Comparison of ENCODE assay signal across 18 mouse cellular contexts in the genomic region with DNA sequence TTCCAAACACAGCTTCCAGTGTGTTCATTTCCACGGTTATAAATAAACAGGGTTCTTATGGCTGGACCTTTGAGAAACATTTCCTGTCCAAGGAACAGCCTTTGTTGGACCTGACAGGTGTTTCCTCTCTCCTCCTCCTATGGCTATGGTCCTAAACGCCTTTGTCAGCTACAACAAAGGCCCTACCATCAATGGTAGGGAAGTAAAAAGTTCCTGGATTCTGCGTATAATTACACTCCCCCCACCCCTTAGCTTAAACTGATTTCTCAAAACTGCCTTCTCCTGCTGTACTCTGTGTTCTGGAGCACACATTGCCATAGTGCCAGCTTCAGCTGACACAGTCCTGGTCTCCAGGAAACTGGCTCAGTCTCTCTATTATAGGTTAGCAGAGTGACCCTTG. TPM values are rescaled to one million over a fixed set of nuclear protein-coding genes. Genes with fewer than 3 reads are reported as not detected.
DNase-seq lines count a peak whose midpoint lies in the region; ATAC-seq and TF ChIP-seq lines count a peak whose summit lies in the region.
"Had no signal": no experiment of that assay in that cellular context is flagged by ENCODE, and none has a peak within 500 bp of the region (broad histone marks: within the 10 kb centered on the region; RNA-seq: fewer than 3 reads in every experiment).

No protein-coding gene starts in this region.

- ATAC-seq in embryonic facial prominence, embryonic 14.5 days (ENCODE audit: low read depth): no peak
- peak; percentile 82 for ATAC-seq in lung, postnatal 0 days
- peak; percentile 32; the same call in 1 of the 2 replicates for ATAC-seq in stomach, postnatal 0 days (ENCODE audit: low FRiP score, low TSS enrichment)
- ATAC-seq: forebrain, embryonic 16.5 days; hindbrain, postnatal 0 days; midbrain, embryonic 13.5 days had no signal

- no peak for TF ChIP-seq CTCF in lung, postnatal 0 days (IDR thresholded peaks at IDR 0.05)
- TF ChIP-seq CTCF in lung, adult 2 months (IDR thresholded peaks at IDR 0.05; ENCODE audit: insufficient read depth, low read length): no peak
- no peak for TF ChIP-seq CTCF in stomach, postnatal 0 days (IDR thresholded peaks at IDR 0.05; ENCODE audit: low read depth)

- no peak overlapping the region for H3K4me3 ChIP-seq in embryonic facial prominence, embryonic 14.5 days (ENCODE audit: low read depth, low read length)
- no peak overlapping the region for H3K4me3 ChIP-seq in embryonic facial prominence, embryonic 10.5 days
- H3K4me3 ChIP-seq in lung, postnatal 0 days (ENCODE audit: low read depth, low read length): no peak overlapping the region
- H3K4me3 ChIP-seq in lung, adult 2 months (replicated peaks; ENCODE audit: extremely low read depth, low read depth, low read length): no peak overlapping the region
- no peak overlapping the region for H3K4me3 ChIP-seq in stomach, postnatal 0 days (ENCODE audit: low read depth, low read length)
- H3K4me3 ChIP-seq: heart, embryonic 13.5 days; midbrain, embryonic 13.5 days had no signal

- 70% methylated on average over 3 of the region's 3 CpGs for WGBS in embryonic facial prominence, embryonic 14.5 days
- WGBS in embryonic facial prominence, embryonic 10.5 days: 78% methylated on average over 3 of the region's 3 CpGs
- WGBS in lung, postnatal 0 days: 47% methylated on average over 3 of the region's 3 CpGs
- 38% methylated on average over 3 of the region's 3 CpGs for WGBS in lung, adult 2 months
- WGBS in stomach, postnatal 0 days: 47% methylated on average over 3 of the region's 3 CpGs

- H3K36me3 ChIP-seq in embryonic facial prominence, embryonic 14.5 days (ENCODE audit: control insufficient read depth, insufficient read depth, low read length): peaks cover 63% of the 10 kb centered on the region
- H3K36me3 ChIP-seq in embryonic facial prominence, embryonic 10.5 days (replicated peaks): peaks cover 63% of the 10 kb centered on the region
- H3K36me3 ChIP-seq in lung, postnatal 0 days (ENCODE audit: insufficient read depth, low read length): peaks cover 31% of the 10 kb centered on the region
- H3K36me3 ChIP-seq in stomach, postnatal 0 days (ENCODE audit: control insufficient read depth, insufficient read depth, low read length): peaks cover 20% of the 10 kb centered on the region

- H3K27me3 ChIP-seq in embryonic facial prominence, embryonic 14.5 days (replicated peaks; ENCODE audit: control insufficient read depth, insufficient read depth, low read length): no peaks in the 10 kb centered on the region
- H3K27me3 ChIP-seq in embryonic facial prominence, embryonic 10.5 days (replicated peaks; ENCODE audit: low read depth, poor library complexity, severe bottlenecking): no peaks in the 10 kb centered on the region
- no peaks in the 10 kb centered on the region for H3K27me3 ChIP-seq in lung, postnatal 0 days (replicated peaks; ENCODE audit: insufficient read depth, low read length)
- H3K27me3 ChIP-seq in stomach, postnatal 0 days (ENCODE audit: control insufficient read depth, insufficient read depth, low read length): no peaks in the 10 kb centered on the region
- H3K27me3 ChIP-seq: heart, embryonic 13.5 days; midbrain, embryonic 13.5 days had no signal

- no peak overlapping the region for H3K27ac ChIP-seq in embryonic facial prominence, embryonic 14.5 days (replicated peaks; ENCODE audit: low read depth, low read length)
- H3K27ac ChIP-seq in embryonic facial prominence, embryonic 10.5 days (replicated peaks): no peak overlapping the region
- H3K27ac ChIP-seq in lung, postnatal 0 days (ENCODE audit: low read length): peak overlapping the region; percentile 66
- no peak overlapping the region for H3K27ac ChIP-seq in stomach, postnatal 0 days (replicated peaks)
- H3K27ac ChIP-seq: macrophage had no signal

- DNase-seq in embryonic facial prominence, embryonic 14.5 days (ENCODE audit: low spot score): peak; percentile 32
- DNase-seq in embryonic facial prominence, embryonic 10.5 days (ENCODE audit: low spot score): no peak
- peak; percentile 54 for DNase-seq in kidney, adult 9 months
- DNase-seq in kidney, postnatal 10 days: no peak
- peak; percentile 48 for DNase-seq in lung, postnatal 0 days (ENCODE audit: low spot score)
- no peak for DNase-seq in lung, adult 2 months
- DNase-seq in stomach, postnatal 0 days (ENCODE audit: low spot score): no peak
- no peak for DNase-seq in cerebellum, postnatal 14 days
- DNase-seq: adrenal gland, postnatal 14 days; cerebellum, adult 9-11 months; embryo, embryonic 11 days; liver had no signal

- H3K4me1 ChIP-seq in embryonic facial prominence, embryonic 14.5 days (ENCODE audit: control insufficient read depth, insufficient read depth, low read length): peaks cover 5% of the 10 kb centered on the region; the same call in 1 of the 2 replicates
- H3K4me1 ChIP-seq in embryonic facial prominence, embryonic 10.5 days: peaks cover 3% of the 10 kb centered on the region; the same call in 1 of the 2 replicates
- no peaks in the 10 kb centered on the region for H3K4me1 ChIP-seq in lung, postnatal 0 days (ENCODE audit: insufficient read depth, low read depth, low read length)
- H3K4me1 ChIP-seq in lung, adult 2 months (ENCODE audit: control insufficient read depth, insufficient read depth, low read length): peaks cover 17% of the 10 kb centered on the region
- no peaks in the 10 kb centered on the region for H3K4me1 ChIP-seq in stomach, postnatal 0 days (replicated peaks; ENCODE audit: control insufficient read depth, insufficient read depth)
- H3K4me1 ChIP-seq: midbrain, embryonic 13.5 days had no signal

- no peak for TF ChIP-seq POLR2A in lung, adult 2 months (IDR thresholded peaks at IDR 0.05; ENCODE audit: borderline replicate concordance, extremely low read depth, low read depth, low read length)

- no peak overlapping the region for H3K9ac ChIP-seq in embryonic facial prominence, embryonic 14.5 days (ENCODE audit: low read depth, low read length)
- H3K9ac ChIP-seq in lung, postnatal 0 days (replicated peaks; ENCODE audit: low read depth): no peak overlapping the region
- no peak overlapping the region for H3K9ac ChIP-seq in stomach, postnatal 0 days (ENCODE audit: low read length)
- H3K9ac ChIP-seq: midbrain, embryonic 13.5 days had no signal

- no peak overlapping the region for H3K4me2 ChIP-seq in embryonic facial prominence, embryonic 14.5 days (ENCODE audit: low read depth, low read length)
- no peak overlapping the region for H3K4me2 ChIP-seq in lung, postnatal 0 days (replicated peaks; ENCODE audit: low read depth, low read length)
- H3K4me2 ChIP-seq in stomach, postnatal 0 days (replicated peaks; ENCODE audit: low read depth): no peak overlapping the region
- H3K4me2 ChIP-seq: heart, embryonic 13.5 days; midbrain, embryonic 13.5 days had no signal

- no peaks in the 10 kb centered on the region for H3K9me3 ChIP-seq in embryonic facial prominence, embryonic 14.5 days (ENCODE audit: control insufficient read depth, low read length)
- H3K9me3 ChIP-seq in embryonic facial prominence, embryonic 10.5 days: no peaks in the 10 kb centered on the region
- no peaks in the 10 kb centered on the region for H3K9me3 ChIP-seq in lung, postnatal 0 days (ENCODE audit: low read length)
- no peaks in the 10 kb centered on the region for H3K9me3 ChIP-seq in stomach, postnatal 0 days (ENCODE audit: control insufficient read depth, low read length)
- H3K9me3 ChIP-seq: heart, embryonic 13.5 days; midbrain, embryonic 13.5 days had no signal

- TF ChIP-seq EP300 in lung, postnatal 0 days (IDR thresholded peaks at IDR 0.05): peak; percentile 97
- no peak for TF ChIP-seq EP300 in stomach, postnatal 0 days (optimal IDR thresholded peaks at IDR 0.05)

RNA-seq across cellular contexts. Expression of a gene that starts 4.3 kb away (rescaled TPM):
- polyA plus RNA-seq in embryonic facial prominence, embryonic 14.5 days (2014; fragmentation: Nextera tagmentation; extraction: Ambion mirVana): not detected in 2 replicates
- polyA plus RNA-seq in embryonic facial prominence, embryonic 10.5 days (2016; fragmentation: Nextera tagmentation; extraction: Ambion mirVana): 0.62 TPM in 1 of 2 replicates, not detected in the other
- polyA plus RNA-seq in lung, postnatal 0 days (2015; fragmentation: Nextera tagmentation; extraction: Ambion mirVana): not detected in 2 replicates
- not detected in 2 replicates for polyA plus RNA-seq in lung, adult 2 months (2012; rRNA removed)
- polyA plus RNA-seq in stomach, postnatal 0 days (2015; fragmentation: Nextera tagmentation; extraction: Ambion mirVana): not detected in 2 replicates
- polyA plus RNA-seq: hindbrain, postnatal 0 days; macrophage; spleen, adult 2 months had no signal

RNA-seq across cellular contexts. Expression of a gene that starts 25.0 kb away (rescaled TPM):
- polyA plus RNA-seq in embryonic facial prominence, embryonic 14.5 days (2014; fragmentation: Nextera tagmentation; extraction: Ambion mirVana): 313 and 332 TPM in 2 replicates
- polyA plus RNA-seq in embryonic facial prominence, embryonic 10.5 days (2016; fragmentation: Nextera tagmentation; extraction: Ambion mirVana): 347 and 381 TPM in 2 replicates
- 122 and 123 TPM in 2 replicates for polyA plus RNA-seq in lung, postnatal 0 days (2015; fragmentation: Nextera tagmentation; extraction: Ambion mirVana)
- polyA plus RNA-seq in lung, adult 2 months (2012; rRNA removed): 164 and 199 TPM in 2 replicates
- 235 and 244 TPM in 2 replicates for polyA plus RNA-seq in stomach, postnatal 0 days (2015; fragmentation: Nextera tagmentation; extraction: Ambion mirVana)

RNA-seq across cellular contexts. Expression of a gene that starts 58.2 kb away (rescaled TPM):
- 36.1 and 40.3 TPM in 2 replicates for polyA plus RNA-seq in embryonic facial prominence, embryonic 14.5 days (2014; fragmentation: Nextera tagmentation; extraction: Ambion mirVana)
- polyA plus RNA-seq in embryonic facial prominence, embryonic 10.5 days (2016; fragmentation: Nextera tagmentation; extraction: Ambion mirVana): 27.8 and 30.7 TPM in 2 replicates
- polyA plus RNA-seq in lung, postnatal 0 days (2015; fragmentation: Nextera tagmentation; extraction: Ambion mirVana): 54.6 and 57.3 TPM in 2 replicates
- polyA plus RNA-seq in lung, adult 2 months (2012; rRNA removed): 80.0 and 91.4 TPM in 2 replicates
- polyA plus RNA-seq in stomach, postnatal 0 days (2015; fragmentation: Nextera tagmentation; extraction: Ambion mirVana): 15.2 and 16.1 TPM in 2 replicates

RNA-seq across cellular contexts. Expression of a gene that starts 58.7 kb away (rescaled TPM):
- 47.5 and 55.0 TPM in 2 replicates for polyA plus RNA-seq in embryonic facial prominence, embryonic 14.5 days (2014; fragmentation: Nextera tagmentation; extraction: Ambion mirVana)
- polyA plus RNA-seq in embryonic facial prominence, embryonic 10.5 days (2016; fragmentation: Nextera tagmentation; extraction: Ambion mirVana): 73.5 and 80.8 TPM in 2 replicates
- polyA plus RNA-seq in lung, postnatal 0 days (2015; fragmentation: Nextera tagmentation; extraction: Ambion mirVana): 34.0 and 37.9 TPM in 2 replicates
- polyA plus RNA-seq in lung, adult 2 months (2012; rRNA removed): 19.1 and 23.7 TPM in 2 replicates
- 30.4 and 34.6 TPM in 2 replicates for polyA plus RNA-seq in stomach, postnatal 0 days (2015; fragmentation: Nextera tagmentation; extraction: Ambion mirVana)

Comparison
In these comparisons a context has a peak if more than half of its experiments do, and no peak if none do; other contexts are left out.
1. DNase-seq: peak in embryonic facial prominence, embryonic 14.5 days (single experiment), kidney, adult 9 months (single experiment) and lung, postnatal 0 days (single experiment); none in embryonic facial prominence, embryonic 10.5 days (single experiment), kidney, postnatal 10 days (single experiment), lung, adult 2 months (single experiment), stomach, postnatal 0 days (single experiment) and cerebellum, postnatal 14 days (0 of 2).